Mouse (Mus musculus) thymus, postnatal 25 days (tissue): ENCODE measurements around the gene Pigk.

Experiments
- DNase-seq: peaks from one replicate; pipeline ENCODE4 v3.0.0; 2022

The Pigk gene

DNA sequence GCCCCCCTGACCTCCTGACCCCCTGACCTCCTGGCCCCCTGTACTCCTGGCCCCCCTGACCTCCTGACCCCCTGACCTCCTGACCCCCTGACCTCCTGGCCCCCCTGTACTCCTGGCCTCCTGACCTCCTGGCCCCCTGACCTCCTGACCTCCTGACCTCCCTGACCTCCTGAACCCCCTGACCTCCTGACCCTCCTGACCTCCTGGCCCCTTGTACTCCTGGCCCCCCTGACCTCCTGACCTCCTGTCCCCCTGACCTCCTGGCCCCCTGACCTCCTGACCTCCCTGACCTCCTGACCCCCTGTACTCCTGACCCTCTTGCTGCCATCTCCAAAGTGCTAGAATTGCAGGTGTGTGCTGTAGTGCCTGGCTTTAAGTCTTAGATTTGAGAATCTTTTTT is 19.6 kb downstream of the Pigk start:
- DNase-seq = no peak

DNA sequence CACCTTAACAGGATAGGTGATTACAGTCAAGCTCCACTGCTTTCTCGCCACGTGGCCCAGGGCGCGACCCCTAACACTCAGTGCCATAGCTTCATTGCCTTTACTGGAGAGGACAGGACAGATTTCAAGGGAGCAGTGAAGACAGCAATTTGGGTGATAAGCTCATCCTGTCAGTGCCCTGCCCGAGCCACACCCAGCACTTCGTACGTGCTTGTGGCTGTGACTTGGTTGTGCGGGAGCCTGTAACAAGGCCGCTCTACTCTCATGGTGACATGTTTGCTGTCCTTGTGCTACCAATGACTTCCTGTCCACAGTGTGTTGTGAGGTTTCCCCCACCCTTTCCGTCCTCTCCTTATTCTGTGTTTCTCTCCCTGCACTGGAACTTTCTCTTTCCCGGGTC is 20.2 kb downstream of the Pigk start:
- no peak for DNase-seq

DNA sequence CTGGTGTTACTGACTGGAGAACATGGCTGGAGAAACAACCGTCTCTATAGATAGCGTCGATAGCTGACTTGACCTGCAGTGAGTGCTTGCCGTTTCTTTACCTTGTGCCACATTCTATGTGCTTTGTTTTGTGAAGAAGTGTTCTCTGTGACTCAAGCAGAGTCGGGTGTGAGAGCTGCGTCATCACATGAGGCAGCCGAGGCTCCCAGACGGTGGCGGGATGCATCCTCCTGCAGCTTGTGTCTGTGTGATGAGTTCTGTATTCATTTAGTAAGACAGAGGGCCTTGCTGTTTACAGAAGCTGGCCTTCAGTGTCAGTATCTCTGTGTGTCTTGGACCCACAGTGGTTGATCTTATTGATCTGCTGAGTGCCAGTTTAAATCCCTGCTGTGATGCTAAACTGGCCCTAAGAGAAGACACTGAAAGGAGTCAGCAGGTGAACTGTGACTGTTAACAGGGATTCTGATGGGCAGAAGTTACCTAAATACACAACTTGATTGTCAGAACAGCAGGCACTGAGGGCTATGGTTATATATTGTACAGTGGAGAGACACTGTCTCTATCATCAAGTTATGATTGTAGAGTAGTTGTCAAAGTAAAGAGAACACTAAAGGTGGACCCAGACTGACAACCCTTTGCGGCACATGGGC is 21.8 kb downstream of the Pigk start:
- no peak for DNase-seq

DNA sequence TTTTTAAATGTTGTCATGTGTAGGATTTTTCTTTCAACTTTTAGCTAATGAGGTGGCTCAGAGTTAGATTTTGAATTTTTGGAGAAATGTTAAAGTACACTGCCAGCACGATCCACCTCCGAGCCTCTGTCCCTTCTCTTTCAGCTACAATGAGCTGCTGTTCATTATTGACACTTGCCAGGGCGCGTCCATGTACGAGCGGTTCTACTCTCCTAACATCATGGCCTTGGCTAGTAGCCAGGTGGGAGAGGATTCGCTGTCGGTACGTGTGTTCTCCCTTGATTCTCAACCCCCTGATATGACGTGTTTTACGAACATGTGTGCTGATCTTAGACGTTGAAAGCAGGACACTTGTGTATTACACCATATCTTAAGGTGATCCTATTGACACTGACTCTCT is 30.4 kb downstream of the Pigk start:
- DNase-seq = no peak

DNA sequence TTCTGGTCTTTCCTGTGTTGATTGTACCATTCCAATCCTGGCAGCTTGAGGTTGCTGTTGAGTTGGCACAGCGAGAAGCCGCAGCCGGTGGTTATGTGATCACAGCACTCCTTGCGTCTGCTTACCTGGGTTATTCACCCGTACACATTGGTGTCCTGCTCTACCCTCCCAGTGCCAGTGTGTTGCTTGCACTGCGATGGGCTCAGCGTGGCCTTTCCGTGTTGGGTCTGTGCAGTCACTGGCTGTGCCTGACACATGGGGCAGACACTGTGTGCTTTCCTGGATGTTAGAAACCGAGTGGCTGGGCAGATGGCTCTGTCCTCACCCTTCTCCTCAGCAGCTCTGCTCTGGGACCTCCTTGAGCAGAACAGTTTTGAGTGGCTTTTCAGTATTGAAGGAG is 31.7 kb downstream of the Pigk start:
- no peak for DNase-seq

DNA sequence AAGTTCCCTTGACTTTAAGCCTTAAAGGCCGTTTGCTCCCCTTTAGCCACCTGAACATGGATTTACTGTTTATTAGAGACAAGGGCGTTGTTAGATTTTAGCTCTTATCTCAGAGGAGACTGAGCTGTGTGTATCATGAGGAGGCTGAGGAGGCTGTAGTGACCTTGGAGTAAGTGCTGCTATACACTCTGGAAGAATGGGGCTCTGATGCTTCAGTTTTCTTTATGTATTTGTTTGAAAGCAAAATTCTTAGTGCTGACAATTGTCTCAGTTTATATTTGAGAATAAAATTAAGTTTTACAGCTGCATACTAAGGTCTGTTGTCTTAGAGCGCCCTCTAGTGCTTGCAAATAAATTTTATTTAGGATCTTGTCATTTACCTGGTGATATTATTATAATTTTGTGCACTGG is 35.6 kb downstream of the Pigk start:
- DNase-seq = peak; percentile 7

DNA sequence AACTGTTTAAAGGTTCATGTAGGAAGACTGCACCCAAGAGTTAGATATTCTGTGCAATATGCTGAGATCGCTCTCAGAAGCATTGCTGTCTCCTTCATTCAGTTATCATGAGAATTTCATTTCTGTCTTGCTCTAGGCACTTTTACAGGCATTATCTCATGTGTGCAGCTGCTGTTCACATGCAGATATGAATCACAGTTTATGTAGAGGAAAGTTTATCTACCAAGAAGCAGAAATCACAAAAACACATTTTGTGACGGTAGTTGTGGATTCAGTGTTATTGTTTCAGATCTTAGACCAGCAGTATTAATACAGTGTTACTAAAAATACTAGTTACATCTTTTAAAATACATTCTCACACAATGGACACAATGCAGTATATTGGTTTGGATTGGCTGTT is 36.0 kb downstream of the Pigk start:
- no peak for DNase-seq

DNA sequence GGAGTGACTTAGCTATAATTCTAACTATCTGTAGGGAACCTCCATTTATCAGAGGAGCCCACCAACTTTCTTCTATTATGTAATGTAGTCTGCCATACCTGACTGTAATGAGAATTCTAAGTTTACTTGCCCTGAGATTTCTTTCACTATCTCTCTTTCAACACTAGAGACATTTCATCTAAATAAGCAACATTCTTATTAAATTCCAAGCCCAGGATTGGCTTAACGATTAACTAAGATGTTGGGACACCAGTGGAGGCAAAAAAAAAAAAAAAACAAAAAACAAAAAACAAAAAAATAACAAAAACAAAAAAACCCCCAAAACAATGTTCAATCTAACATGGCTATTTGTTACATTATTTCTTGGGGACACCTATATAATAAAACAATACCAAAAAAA is 39.0 kb downstream of the Pigk start:
- DNase-seq = no peak

DNA sequence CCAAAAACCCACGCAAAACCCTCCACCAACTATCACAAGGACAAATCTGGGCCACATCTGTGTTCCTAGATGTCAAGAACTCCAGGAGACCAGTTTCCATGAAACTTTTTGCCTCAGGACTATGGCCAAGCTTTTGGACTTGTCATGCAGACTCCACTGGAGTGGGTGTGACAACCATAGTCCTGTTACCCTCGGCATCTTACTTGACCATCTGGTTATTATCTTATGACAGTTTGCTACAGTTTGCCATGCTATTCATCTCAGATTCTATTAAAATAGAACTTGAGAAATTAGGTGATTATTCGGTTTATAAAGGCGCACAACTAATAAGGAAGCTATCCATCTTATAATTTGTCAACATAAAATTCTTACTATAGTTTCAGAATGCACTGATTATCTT is 39.4 kb downstream of the Pigk start:
- DNase-seq = no peak

DNA sequence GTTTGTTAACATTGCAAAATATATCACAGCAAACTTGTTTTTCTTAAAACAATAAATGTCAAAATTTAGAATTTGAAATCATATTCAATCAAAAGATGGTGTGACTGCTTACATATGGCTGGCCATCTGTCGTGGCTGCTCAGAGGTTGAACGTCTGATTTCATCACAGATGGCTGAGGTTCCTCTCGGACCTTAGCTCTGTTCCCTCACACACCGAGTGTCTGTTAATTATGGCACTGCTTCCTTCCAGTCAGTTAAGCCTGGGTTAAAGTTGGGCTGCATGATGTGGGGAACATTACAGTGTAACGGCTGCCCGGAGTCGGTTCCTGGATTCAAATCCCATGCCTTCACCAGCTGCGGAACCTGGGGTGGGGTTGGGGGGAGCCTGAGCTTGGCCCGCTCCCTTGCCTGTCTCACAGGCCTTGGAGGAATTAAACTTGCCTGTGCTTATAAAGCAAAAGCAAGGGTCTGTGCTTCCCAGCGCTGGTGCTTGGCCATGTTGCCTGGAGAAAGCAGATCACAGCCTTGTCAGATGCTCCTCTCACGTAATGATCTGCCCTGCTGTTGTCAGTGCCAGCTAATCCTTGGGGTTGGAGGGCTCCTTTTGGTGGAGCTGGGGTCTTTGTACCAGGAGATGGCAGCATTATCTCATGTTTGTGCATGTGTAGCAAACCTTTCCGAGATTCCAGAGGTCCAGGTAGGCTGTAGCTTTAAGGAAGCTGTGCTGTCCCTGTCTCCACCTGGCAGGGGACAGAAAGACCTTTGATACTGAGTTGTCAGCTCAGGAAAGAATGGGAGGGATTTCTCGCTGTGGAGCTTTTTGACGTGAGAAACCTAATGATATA is 40.2 kb downstream of the Pigk start:
- no peak for DNase-seq

DNA sequence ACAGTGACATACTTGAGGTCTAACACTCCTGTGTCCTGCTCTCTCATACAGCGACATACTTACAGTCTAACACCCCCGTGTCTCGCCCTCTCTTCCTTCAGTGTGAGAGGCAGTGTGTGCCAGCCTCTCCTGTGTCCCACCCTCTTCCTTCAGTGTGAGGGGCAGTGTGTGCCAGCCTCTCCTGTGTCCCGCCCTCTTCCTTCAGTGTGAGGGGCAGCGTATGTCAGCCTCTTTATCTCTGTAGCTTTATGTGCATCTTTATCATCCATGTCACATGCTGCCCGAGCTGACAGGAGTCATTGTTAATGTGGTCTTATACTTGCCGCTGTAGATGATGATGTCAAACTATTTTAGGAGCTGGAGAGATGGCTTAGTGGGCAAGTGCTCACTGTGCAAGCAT is 41.6 kb downstream of the Pigk start:
- DNase-seq = no peak

DNA sequence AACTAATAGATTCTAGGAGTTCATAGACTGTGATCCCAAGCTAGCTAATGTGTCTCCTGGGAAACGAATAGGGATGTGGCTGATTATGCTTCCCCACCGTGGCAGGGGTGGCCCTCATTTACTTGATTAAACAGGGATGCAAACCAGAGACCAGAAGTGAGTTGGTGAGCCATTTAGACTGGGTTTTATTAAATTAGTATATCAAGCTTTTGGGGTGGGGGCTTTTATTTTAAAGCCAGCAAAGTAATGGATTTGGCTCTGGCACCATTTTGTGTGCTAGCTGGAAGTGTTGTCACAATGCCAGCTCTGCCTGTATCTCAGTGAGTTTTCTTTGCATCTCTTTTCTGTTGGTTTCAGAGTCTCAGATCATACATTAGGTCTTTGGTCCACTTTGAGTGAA is 43.0 kb downstream of the Pigk start:
- DNase-seq = no peak

DNA sequence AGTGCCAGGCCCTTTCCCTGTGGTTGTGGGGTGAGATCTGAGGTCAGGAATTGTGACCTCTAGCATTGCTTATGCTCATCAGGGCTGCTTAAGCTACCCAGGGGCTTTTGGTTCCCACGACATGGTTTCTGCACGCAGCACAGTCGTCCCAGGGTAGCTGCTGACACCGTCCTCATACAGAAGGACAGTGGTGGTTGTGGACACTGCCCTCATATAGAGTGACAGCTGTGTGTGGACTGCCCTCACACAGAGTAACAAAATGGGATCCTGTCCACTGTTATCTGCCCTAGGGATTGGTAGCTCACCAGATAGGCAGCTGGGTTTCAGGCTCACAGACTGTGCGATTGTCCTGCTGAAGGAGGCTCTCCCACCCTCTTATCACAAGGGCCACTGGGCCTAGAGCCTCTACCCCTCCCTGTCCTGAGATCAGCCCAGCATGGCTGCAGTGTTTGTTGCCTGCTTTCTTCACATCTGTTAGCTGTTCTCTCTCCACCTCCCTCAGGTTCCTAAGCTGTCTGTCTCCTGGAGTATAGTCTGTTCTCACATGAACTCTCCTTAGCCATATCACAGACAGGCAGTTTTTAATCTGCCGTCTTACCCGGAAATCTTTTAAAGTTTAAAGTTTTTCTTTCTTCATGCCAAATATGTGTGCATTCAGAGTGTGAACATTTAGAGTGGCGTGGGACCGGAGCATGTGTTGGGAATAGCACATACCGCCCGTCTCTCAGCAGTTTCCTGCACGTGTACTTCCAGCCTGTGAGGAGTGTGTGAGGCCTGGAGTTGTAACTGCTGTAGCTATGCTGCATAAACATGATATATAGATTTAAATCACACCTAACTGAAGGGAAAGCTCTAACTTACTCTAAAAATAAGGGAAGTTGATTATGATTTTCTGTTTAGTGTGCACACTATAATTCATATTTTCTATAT is 43.8 kb downstream of the Pigk start:
- no peak for DNase-seq

DNA sequence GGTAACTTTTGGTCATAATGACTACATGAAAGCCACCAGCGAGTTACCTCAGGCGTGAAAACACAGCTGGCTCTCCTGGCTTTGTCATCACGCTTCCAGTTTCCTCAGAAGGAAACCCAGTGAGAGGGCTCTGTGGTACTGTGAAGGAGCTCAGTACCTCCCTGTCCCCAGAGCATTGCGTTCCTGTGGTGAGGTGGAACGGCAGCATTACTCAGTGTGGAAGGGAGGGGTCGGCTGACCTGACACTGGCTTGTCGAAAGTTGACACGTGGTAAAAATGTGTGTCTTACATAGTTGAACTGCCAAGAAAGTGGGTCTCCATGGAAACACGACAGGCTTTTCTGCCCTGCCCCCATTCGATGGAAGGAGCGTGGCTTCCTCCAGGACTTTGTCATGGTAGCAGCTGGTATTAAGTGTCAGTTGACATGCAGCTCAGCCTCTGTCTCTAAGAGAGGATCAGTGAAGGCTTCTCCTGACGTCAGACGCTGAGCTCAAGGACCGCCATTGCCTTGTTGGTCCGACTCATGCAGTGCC is 44.7 kb downstream of the Pigk start:
- no peak for DNase-seq

DNA sequence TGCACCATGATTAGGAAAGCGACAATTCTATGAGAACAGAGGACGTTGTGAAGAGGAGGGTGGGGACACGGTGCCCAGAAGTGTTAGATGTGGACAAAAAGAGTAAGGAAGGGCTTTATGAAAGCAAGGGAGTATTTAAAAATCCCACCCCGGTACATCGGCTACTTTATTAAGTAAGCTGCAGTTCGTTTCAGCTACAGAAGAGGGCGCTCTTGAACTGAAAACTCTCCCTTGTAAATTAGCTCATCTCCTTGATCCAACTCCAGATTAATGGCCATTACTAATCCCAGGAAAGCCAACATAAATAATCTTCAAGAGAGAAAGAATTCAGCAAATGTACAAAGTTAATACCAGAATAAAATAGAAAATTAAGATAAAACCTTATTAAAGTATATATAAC is 47.2 kb downstream of the Pigk start:
- DNase-seq = peak; percentile 11

DNA sequence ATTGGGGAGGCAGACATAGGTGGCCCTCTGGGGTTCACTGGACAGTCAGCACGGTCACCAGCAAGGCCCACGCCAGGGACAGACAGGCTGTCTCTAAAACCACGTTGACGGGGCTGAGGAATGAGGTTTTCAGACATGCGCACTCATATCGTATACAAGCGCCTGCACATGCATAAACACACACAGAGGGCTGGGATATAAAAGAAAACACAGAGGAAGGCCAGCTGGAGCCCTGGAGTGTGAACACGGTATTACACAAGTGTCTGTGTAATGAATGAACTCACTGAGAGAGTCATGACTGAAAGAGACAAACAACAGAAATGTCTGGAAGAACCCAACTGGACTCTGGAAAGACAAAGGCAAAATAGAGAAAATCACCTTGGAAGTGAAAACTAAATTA is 47.8 kb downstream of the Pigk start:
- no peak for DNase-seq

DNA sequence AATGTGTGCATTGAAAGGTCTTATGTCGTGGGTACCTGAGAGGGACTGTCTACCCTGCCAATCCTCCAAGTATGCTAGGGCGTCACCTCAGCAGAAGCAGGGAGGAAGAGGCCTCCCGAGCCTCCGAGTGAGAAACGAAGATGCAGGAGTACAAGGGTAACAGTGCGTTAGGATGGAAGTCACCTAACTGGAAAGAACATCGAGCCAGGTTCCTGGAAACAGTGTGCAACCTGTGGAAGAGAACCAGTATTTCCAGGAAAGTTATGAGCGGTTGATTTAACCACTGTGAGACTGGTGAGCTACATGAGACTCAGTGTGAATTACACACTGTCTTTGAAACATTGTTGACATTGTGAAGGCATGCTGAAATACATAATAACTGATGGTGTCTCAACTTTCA is 48.4 kb downstream of the Pigk start:
- no peak for DNase-seq

DNA sequence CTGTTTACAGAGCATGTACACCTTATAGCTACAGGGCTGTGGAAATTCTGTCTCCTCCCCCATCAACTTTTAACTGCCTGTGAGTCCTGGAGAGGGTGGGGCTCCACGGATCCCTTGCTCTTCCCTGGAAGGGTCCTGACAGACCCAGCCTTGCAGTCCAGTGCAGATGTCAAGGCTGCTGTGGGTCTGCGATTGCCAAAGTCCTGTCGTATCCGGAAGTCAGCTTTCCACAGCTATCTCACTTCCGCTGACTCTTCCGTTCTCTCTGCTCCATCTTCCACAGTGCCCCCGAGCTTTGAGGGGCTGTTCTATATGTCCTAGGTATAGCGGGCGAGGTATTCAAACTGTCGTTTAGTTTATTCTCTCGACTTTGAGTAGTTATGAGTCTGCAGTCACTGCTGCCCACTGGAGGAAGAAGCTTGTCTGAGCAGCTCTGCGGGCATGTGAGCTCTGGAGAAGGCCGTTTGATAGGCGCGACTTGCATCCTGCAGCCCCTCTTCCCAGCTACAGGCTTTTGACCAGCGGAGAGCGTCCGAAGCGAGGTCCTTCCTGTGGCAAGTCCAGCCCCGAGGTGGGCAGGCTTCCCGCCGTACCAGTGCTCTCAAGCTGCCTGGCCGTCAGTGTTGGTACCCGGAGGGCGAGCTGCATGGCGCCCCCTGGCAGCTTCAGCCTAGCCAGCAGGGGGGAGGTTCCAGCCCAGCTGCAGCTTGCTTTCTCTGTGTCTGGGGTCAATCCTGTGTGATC is 49.4 kb downstream of the Pigk start:
- peak; percentile 64 for DNase-seq

DNA sequence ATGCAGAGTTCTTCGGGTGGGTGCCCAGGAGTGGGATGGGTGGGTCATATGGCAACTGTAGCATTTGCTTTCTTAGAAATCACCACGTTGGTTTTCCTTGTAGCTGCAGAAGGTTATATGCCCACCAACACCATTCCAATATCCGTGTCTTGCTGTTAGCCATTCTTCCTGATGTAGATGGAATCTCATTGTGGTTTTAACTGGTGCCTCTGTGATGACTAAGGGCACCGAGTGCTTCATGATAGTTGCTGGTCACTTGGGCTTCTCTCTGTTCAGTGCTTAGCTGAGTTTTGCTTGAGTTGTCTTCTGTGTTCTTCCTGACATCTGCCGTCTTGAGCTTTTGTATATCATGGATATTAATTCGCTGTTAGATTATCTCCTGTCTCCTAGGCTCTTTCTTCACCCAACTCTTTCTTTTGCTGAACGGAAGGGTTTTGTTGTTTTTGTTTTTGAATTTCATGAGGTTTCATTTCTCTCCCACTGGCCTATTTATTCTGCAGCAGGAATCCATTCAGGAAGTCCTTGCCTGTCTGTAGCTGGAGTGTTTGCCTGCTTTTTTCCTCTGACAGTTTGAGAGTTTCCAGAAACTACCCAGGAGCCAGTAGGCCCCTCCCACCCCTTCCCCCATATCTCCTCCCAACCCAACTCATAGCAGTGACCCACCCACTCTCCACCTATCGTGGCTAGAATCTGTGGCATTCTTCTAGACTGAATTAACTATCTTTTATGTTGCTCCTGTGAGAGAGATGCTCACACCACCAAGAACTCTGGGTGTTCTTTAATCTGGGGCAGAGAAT is 50.8 kb downstream of the Pigk start:
- DNase-seq = no peak

DNA sequence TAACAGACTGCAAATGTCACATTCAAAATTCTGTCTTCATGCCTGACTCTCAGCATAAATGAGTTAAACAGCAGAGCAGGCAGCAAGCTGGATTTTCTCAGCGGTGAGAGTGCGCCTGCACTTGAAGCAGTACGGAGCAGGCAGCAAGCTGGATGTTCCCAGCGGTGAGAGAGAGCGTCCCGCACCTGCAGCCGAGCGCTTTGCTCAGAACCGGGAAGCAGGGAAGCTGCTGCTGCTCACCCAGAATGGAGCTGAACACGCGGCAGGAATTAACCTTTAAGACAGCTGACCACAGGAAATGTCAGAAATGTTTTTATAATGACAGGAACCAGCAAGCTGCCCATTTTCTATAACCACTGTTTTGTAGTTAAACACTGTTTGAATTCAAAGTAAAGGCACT is 53.6 kb downstream of the Pigk start:
- DNase-seq = no peak

DNA sequence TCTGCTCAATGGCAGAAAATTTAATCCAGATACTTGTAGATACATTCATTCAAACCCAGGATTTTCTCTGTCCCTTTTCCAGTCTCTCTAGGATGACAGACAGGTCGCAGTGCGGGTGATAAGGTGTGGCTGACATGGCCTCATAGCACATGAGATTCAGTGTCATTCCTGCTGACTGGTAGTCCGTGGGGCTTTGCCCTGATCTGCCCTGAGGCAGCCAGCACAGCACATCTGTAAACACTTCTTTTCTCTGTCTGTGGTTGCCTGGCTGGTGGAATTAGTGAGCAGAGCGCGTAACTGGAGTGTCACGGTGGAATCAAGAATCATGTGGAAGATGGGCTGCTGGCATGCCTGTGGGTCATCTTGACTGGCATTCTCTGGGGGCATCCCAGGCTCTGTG is 56.2 kb downstream of the Pigk start:
- no peak for DNase-seq

DNA sequence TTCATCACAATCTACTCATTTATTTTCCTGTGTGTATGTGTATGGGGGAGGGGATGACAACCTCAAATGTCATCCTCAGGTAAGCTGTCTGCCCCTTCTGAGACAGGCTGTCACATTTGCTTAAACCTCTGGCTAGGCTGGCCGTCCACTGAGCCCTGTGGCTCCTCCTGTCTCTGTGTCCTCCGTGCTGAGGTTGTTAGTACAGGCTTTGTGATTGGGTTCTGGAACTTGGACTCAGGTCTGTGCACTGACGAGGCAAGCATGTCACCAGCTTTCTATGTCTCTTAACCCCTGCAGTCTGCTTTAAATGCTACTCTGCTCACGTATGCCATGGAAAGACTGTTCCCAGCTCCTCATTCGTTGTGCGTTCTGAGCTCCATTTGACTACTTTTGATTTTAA is 62.5 kb downstream of the Pigk start:
- no peak for DNase-seq
